Mouse (Mus musculus): ENCODE data around the gene Elmo2.

- TF ChIP-seq POLR2AphosphoS2 (IDR thresholded peaks at IDR 0.05; ENCODE audit: insufficient read length, low read depth) (no peak), TCF12 (IDR thresholded peaks at IDR 0.05; ENCODE audit: insufficient read depth, poor library complexity, severe bottlenecking) (no peak), E2F4 (IDR thresholded peaks at IDR 0.05; ENCODE audit: insufficient read depth) (no peak), TCF3 (IDR thresholded peaks at IDR 0.05; ENCODE audit: insufficient read length, low read depth) (no peak), POLR2A (IDR thresholded peaks at IDR 0.05; ENCODE audit: insufficient read length, low read depth) (no peak), CEBPB (IDR thresholded peaks at IDR 0.05; ENCODE audit: insufficient read depth, poor library complexity, severe bottlenecking) (no peak), MAX (IDR thresholded peaks at IDR 0.05; ENCODE audit: low read depth) (no peak), MYOD1 (IDR thresholded peaks at IDR 0.05; ENCODE audit: control insufficient read depth in 1 of 3, insufficient read length in 2 of 3, low read depth in 2 of 3) (no peak), REST (IDR thresholded peaks at IDR 0.05; ENCODE audit: insufficient read depth, insufficient read length) (no peak), USF1 (IDR thresholded peaks at IDR 0.05; ENCODE audit: low read depth) (no peak), MYOG (IDR thresholded peaks at IDR 0.05; ENCODE audit: control insufficient read depth in 1 of 3, insufficient read depth in 1 of 3, insufficient read length in 2 of 3, low read depth in 2 of 3) (no peak)
These were observed 10.1 kb downstream of the Elmo2 start for GRCm38 (mm10) chr2:165316204-165316603.

Data from myocyte (in vitro differentiated cells).